Mouse (Mus musculus): ENCODE measurements around the gene Celf2. TPM values are rescaled to one million over a fixed set of nuclear protein-coding genes. Genes with fewer than 3 reads are reported as not detected.
"Not testable (repeated sequence)": the region's sequence is repeated elsewhere in the genome, so short reads cannot be mapped to it uniquely, and the experiment has no call there.

The Celf2 gene
- polyA plus RNA-seq, 1 experiment from 2014 or later, result 63.2 TPM

DNA sequence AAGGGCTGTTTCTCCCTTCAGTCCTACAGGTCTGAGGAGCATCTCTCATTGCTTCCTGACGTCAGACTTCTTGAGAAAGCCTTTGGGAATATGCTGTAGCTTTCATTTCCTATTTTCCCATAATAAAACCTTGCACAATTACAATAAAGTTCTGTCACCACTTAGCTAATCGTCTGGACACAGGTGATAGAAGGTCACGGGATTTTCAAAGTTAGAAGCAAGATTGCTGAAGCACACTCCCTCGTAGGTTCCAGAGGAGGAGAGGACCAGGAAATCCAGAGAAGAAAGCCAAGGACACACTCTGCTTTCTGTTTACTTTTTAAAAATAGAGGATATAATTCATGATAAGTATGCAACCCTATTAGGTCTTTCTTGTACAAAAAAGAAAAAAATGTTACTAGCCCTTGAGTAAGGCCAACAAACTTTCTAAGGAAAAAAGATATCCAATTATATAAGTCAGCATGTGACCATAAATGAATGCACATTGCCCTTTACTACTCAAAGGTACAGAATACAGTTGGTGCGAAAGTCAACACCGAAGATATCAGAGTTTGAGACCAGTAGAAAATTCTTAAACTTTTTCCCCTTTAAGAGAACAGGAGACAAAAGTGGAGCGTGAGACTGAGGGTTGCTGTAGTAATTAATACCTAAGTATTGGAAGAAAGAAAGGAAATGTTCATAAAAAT is 924.2 kb downstream of the Celf2 start:
- WGBS, result 75% methylated on average over 7 of the region's 7 CpGs
- Histone ChIP-seq H3K4me1 (replicated peaks) (no peaks in the 10 kb centered on the region), H3K27ac (no peak overlapping the region), H3K4me2 (no peak overlapping the region), H3K9me3 (replicated peaks) (no peaks in the 10 kb centered on the region), H3K36me3 (no peaks in the 10 kb centered on the region), H3K9ac (no peak overlapping the region), H3K4me3 (no peak overlapping the region), H3K27me3 (no peaks in the 10 kb centered on the region)
- no peak for ATAC-seq (replicated peaks; ENCODE audit: insufficient number of reproducible peaks, insufficient read depth, low FRiP score, low read depth)

DNA sequence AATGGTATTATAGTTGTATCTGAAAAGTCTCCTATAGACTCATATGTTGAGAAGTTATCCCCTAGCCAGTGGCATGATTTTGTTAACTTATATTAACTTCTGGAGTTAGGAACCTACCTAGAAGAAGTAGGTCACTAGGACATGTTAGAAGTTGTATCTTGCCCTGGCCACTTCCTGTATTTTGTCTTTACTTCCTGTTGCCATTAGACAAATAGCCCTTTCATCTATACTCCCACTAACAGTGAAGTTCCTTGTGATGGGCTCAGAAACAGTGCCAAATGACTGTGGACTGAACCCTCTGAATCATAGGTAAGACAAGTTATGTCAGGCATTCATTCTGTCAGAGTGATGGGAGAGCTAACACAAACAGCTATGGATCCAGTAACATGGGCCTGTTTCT is 926.7 kb downstream of the Celf2 start:
- Histone ChIP-seq H3K4me2 (no peak overlapping the region), H3K4me1 (replicated peaks) (no peaks in the 10 kb centered on the region), H3K9me3 (replicated peaks) (no peaks in the 10 kb centered on the region), H3K9ac (no peak overlapping the region), H3K4me3 (no peak overlapping the region), H3K36me3 (no peaks in the 10 kb centered on the region), H3K27ac (no peak overlapping the region), H3K27me3 (no peaks in the 10 kb centered on the region)
- no peak for ATAC-seq (replicated peaks; ENCODE audit: insufficient number of reproducible peaks, insufficient read depth, low FRiP score, low read depth)

DNA sequence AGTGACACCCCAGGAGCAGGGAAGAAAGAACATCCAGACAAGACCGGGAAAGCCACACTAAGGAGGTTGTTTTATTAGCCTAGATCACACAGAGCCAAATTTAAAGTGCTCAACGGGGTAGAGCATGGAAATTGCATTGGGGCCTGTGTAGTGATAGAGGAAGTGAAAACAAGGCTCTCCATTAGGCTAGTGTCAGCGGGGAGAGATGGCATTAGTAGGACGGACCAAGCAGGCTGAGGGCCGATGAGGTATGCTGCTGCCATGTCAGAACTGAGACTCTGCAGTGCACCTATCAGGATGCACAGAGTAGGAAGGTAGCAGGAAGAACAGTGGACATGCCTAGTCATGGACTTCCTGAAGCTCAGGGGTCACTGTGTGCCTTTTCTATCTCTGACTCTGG is 929.3 kb downstream of the Celf2 start:
- no peak for ATAC-seq (replicated peaks; ENCODE audit: insufficient number of reproducible peaks, insufficient read depth, low FRiP score, low read depth)
- 69% methylated on average over 5 of the region's 5 CpGs for WGBS
- no peak overlapping the region for H3K4me3 ChIP-seq
- no peak overlapping the region for H3K4me2 ChIP-seq
- H3K27ac ChIP-seq, result no peak overlapping the region
- no peaks in the 10 kb centered on the region for H3K36me3 ChIP-seq
- H3K9ac ChIP-seq, result no peak overlapping the region
- no peaks in the 10 kb centered on the region for H3K9me3 ChIP-seq (replicated peaks)
- no peaks in the 10 kb centered on the region for H3K4me1 ChIP-seq (replicated peaks)
- no peaks in the 10 kb centered on the region for H3K27me3 ChIP-seq

DNA sequence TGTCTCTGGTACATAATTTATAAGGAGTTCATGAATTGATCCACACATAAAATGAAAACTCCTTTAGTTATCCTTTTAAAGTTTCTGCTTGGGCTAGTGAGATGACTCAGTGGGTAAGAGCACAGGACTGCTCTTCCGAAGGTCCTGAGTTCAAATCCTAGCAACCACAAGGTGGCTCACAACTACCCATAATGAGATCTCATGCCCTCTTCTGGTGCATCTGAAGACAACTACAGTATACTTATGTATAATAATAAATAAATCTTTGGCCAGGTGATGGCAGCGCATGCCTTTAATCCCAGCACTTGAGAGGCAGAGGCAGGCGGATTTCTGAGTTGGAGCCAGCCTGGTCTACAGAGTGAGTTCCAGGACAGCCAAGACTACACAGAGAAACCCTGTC is 934.0 kb downstream of the Celf2 start:
- not testable (repeated sequence) for ATAC-seq (replicated peaks; ENCODE audit: insufficient number of reproducible peaks, insufficient read depth, low FRiP score, low read depth)
- WGBS, result 95% methylated on average over 3 of the region's 3 CpGs

DNA sequence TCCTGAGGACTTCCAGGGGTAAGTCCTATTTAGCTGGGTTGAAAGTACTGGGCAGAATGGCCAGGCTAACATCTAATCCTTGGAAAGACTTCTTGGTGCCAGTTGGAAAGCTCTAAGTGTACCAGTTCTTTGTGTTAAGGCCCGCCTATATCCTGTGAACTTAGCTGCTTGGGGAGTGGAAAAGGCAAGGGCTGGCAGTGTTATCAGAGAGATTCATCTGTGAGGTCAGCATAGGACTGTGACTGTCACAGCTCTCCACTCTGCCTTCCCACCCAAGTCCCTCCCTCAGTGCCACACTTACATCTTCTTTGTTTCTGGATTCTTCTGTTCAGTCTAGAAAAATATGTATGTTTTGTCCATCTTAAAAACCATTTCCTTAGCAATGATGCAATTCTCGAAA is 935.7 kb downstream of the Celf2 start:
- Histone ChIP-seq H3K27ac (no peak overlapping the region), H3K9me3 (replicated peaks) (no peaks in the 10 kb centered on the region), H3K27me3 (no peaks in the 10 kb centered on the region), H3K4me2 (no peak overlapping the region), H3K4me1 (replicated peaks) (0 out of 2 replicates have a peak, but pooled peaks cover 2% of the 10 kb centered on the region), H3K4me3 (no peak overlapping the region), H3K36me3 (no peaks in the 10 kb centered on the region), H3K9ac (no peak overlapping the region)
- no peak for ATAC-seq (replicated peaks; ENCODE audit: insufficient number of reproducible peaks, insufficient read depth, low FRiP score, low read depth)
- WGBS, result 70% methylated on average over 2 of the region's 2 CpGs

More for the DNA sequence above, 934.0 kb downstream of the Celf2 start:
- not testable (repeated sequence) for H3K27me3 ChIP-seq; H3K9me3 ChIP-seq (replicated peaks); H3K4me2 ChIP-seq; H3K4me1 ChIP-seq (replicated peaks); H3K4me3 ChIP-seq; H3K36me3 ChIP-seq; H3K9ac ChIP-seq; H3K27ac ChIP-seq

DNA sequence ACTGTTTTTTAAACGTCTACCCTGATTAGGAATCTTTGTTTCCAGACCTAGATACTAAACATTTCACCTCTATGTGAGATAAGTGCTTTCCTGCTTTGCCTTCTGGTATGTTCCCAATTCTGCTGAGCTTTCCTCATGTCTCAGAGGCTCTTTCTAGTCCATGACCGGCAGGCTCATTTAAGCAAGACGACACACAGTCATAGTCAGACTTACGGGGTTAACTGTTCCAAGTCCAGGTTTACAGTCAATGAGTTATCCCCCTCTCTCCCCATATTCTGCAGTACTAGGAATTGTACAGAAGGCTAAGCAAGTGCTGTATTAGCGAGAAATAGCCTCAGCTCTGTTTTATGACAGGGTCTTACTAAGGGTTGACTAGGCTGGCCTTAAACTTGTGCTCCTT is 936.4 kb downstream of the Celf2 start:
- Histone ChIP-seq H3K9me3 (replicated peaks) (no peaks in the 10 kb centered on the region), H3K36me3 (no peaks in the 10 kb centered on the region), H3K4me3 (no peak overlapping the region), H3K27me3 (no peaks in the 10 kb centered on the region), H3K9ac (no peak overlapping the region), H3K4me2 (no peak overlapping the region), H3K27ac (no peak overlapping the region), H3K4me1 (replicated peaks) (0 out of 2 replicates have a peak, but pooled peaks cover 2% of the 10 kb centered on the region)
- 72% methylated on average over 5 of the region's 5 CpGs for WGBS
- ATAC-seq (replicated peaks; ENCODE audit: insufficient number of reproducible peaks, insufficient read depth, low FRiP score, low read depth), result no peak

DNA sequence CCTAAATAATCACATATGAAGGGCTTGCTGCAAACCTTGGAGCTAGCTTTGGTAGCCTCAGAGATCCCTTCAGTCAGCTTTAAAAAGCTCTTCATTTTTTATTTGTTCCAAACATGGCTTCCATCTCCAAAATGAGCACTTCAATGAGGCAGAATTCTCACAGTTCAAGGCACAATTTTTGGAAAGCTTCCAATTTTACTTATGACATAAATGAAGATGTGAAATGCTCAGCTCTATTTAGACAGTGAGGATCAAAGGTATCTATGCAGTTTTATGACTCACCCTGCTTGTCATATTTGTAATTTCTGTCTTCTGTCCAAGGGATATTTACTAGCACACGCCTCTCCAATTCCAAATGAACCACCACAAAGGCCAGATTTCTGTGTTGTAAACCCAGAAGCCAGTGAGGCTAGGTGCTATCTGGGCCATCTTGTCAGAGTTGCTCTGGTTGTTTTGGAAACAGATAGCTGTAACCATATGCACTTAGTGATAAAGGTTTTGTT is 940.3 kb downstream of the Celf2 start:
- no peak for ATAC-seq (replicated peaks; ENCODE audit: insufficient number of reproducible peaks, insufficient read depth, low FRiP score, low read depth)
- 79% methylated on average over 1 of the region's 1 CpGs for WGBS
- Histone ChIP-seq H3K9ac (no peak overlapping the region), H3K27ac (no peak overlapping the region), H3K9me3 (replicated peaks) (no peaks in the 10 kb centered on the region), H3K36me3 (no peaks in the 10 kb centered on the region), H3K4me1 (replicated peaks) (0 out of 2 replicates have a peak, but pooled peaks cover 2% of the 10 kb centered on the region), H3K4me3 (no peak overlapping the region), H3K4me2 (no peak overlapping the region), H3K27me3 (no peaks in the 10 kb centered on the region)

DNA sequence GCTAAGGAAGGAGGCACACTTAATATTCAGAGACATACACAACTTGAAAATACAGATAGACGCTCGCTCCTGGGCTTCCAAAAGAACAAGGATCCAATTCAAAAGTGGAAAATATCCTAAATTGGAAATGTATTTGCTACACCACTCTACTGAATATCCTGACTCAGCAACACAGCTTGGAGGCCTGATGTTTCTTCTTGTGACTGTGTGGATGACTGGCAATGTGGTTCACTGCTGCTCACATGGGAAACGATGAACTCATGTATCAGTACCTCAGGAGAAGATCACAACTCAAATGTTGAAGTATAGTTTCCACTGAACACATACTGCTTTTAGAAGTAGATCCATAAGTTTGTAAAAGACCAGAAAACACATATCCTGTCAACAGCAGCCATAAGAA is 944.2 kb downstream of the Celf2 start:
- Histone ChIP-seq H3K27me3 (no peaks in the 10 kb centered on the region), H3K27ac (no peak overlapping the region), H3K4me2 (no peak overlapping the region), H3K4me3 (no peak overlapping the region), H3K4me1 (replicated peaks) (no peaks in the 10 kb centered on the region), H3K36me3 (no peaks in the 10 kb centered on the region), H3K9ac (no peak overlapping the region), H3K9me3 (replicated peaks) (no peaks in the 10 kb centered on the region)
- WGBS, result 92% methylated on average over 3 of the region's 3 CpGs
- no peak for ATAC-seq (replicated peaks; ENCODE audit: insufficient number of reproducible peaks, insufficient read depth, low FRiP score, low read depth)

DNA sequence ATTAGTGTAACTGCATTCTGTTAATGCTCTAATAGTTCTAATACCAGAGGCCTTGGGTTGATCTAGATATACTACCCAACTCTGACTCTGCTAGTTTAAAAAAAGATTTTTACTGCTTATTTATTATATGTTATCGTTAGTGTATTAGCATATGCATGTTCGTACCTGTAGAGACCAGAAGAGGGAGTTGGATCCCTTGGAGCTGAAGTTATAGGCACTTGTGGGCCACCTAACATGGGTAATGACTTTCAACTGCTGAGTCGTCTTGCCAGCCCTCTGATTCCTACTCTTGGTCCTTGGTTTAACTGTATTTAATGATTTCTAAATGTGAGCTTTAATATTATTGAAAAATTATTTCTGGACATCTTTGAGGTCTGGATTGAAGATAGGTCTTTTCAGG is 948.0 kb downstream of the Celf2 start:
- no peak overlapping the region for H3K9ac ChIP-seq
- no peaks in the 10 kb centered on the region for H3K9me3 ChIP-seq (replicated peaks)
- no peak overlapping the region for H3K27ac ChIP-seq
- H3K4me3 ChIP-seq, result no peak overlapping the region
- H3K36me3 ChIP-seq, result no peaks in the 10 kb centered on the region
- no peak overlapping the region for H3K4me2 ChIP-seq
- H3K4me1 ChIP-seq (replicated peaks), result no peaks in the 10 kb centered on the region
- WGBS, result 90% methylated on average over 3 of the region's 3 CpGs
- no peak for ATAC-seq (replicated peaks; ENCODE audit: insufficient number of reproducible peaks, insufficient read depth, low FRiP score, low read depth)
- no peaks in the 10 kb centered on the region for H3K27me3 ChIP-seq

DNA sequence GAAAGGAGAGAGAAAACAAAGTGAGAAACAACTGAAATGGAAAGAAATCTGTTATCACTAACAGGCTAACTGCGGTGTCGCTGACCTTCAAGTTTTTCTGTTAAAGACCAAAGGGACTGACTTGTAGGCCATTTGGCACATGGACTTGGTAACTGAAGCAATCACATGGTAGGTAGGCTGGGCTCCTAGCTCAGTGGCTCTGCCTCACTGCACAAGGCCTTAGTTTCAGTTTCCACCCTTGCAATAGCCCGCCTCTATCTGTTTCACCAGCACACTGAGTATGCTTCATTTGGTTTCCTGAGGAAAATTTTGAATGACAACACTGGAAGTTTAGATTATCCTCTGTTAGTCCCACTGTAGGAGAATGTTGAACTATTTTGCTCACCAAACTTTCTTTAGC is 948.6 kb downstream of the Celf2 start:
- Histone ChIP-seq H3K4me3 (no peak overlapping the region), H3K4me2 (no peak overlapping the region), H3K36me3 (no peaks in the 10 kb centered on the region), H3K9me3 (replicated peaks) (no peaks in the 10 kb centered on the region), H3K27me3 (no peaks in the 10 kb centered on the region), H3K9ac (no peak overlapping the region), H3K4me1 (replicated peaks) (no peaks in the 10 kb centered on the region), H3K27ac (no peak overlapping the region)
- WGBS, result 90% methylated on average over 3 of the region's 3 CpGs
- no peak for ATAC-seq (replicated peaks; ENCODE audit: insufficient number of reproducible peaks, insufficient read depth, low FRiP score, low read depth)

DNA sequence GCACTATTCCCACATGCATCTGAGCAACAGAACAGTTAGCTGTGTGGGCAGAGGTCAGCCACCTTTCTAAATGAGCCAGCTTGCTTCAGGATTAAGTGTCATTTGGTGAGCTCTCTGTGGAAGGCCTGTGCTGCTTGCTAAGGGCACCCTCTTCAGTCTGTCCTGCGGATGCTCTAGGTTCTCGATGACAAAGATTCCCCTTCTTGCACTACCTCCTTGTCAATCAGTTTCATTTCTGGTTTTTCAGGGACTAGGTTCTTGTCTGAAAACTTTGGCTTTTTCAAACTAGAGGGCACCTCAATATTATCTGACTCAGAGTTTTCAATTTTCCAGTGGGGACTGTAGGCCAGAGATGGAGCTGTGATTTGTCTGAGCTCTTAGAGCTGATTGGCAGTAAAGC is 949.8 kb downstream of the Celf2 start:
- Histone ChIP-seq H3K4me3 (no peak overlapping the region), H3K9me3 (replicated peaks) (no peaks in the 10 kb centered on the region), H3K27ac (no peak overlapping the region), H3K4me2 (no peak overlapping the region), H3K9ac (no peak overlapping the region), H3K36me3 (no peaks in the 10 kb centered on the region), H3K4me1 (replicated peaks) (no peaks in the 10 kb centered on the region), H3K27me3 (no peaks in the 10 kb centered on the region)
- no peak for ATAC-seq (replicated peaks; ENCODE audit: insufficient number of reproducible peaks, insufficient read depth, low FRiP score, low read depth)
- WGBS, result 89% methylated on average over 2 of the region's 2 CpGs
